ENCODE assay signal across 28 mouse cellular contexts in the genomic region with DNA sequence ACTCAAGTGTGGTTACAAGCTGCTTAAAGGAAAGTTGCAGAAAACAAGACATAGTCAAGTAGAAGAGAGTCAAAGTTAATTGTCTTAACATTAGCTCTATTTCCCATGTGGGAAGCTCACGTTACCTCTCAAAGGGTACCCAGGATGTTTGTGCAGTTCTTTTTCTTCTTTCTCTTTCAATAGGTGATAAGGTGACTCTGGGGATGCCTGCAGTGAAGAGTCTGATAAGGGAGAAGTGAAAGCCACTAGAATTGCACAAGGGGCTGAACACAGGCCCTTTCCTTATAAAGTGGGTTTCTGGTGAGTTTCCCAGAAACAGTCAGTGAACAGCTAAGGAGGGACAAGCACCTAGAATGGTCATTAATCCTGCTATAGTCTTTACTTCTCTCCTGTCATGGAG.
DNase-seq lines count a peak whose midpoint lies in the region; ATAC-seq and TF ChIP-seq lines count a peak whose summit lies in the region.
"Had no signal": no experiment of that assay in that cellular context is flagged by ENCODE, and none has a peak within 500 bp of the region (broad histone marks: within the 10 kb centered on the region; RNA-seq: fewer than 3 reads in every experiment).

No protein-coding gene starts in this region.

- H3ac ChIP-seq in C2C12 (ENCODE audit: control insufficient read depth, insufficient read length, low read depth) = no peak overlapping the region

- no peaks in the 10 kb centered on the region for H3K4me1 ChIP-seq in forebrain, postnatal 0 days (ENCODE audit: insufficient read depth)
- H3K4me1 ChIP-seq: embryonic facial prominence, embryonic 15.5 days; heart, embryonic 15.5 days; hindbrain, embryonic 10.5 days; hindbrain, embryonic 13.5 days had no signal

- no peaks in the 10 kb centered on the region for H3K9me3 ChIP-seq in forebrain, postnatal 0 days (ENCODE audit: low read length)
- H3K9me3 ChIP-seq: embryonic facial prominence, embryonic 12.5 days; embryonic facial prominence, embryonic 15.5 days; heart, embryonic 12.5 days; heart, embryonic 15.5 days; hindbrain, embryonic 10.5 days; hindbrain, embryonic 13.5 days had no signal

- no peak overlapping the region for H3K4me2 ChIP-seq in forebrain, postnatal 0 days (ENCODE audit: low read depth)
- H3K4me2 ChIP-seq: embryonic facial prominence, embryonic 12.5 days; embryonic facial prominence, embryonic 15.5 days; heart, embryonic 12.5 days; heart, embryonic 15.5 days; hindbrain, embryonic 13.5 days had no signal

- no peaks in the 10 kb centered on the region for H3K27me3 ChIP-seq in C2C12 (ENCODE audit: control insufficient read depth, insufficient read depth, insufficient read length)
- H3K27me3 ChIP-seq in splenic B cell, adult 2 months (ENCODE audit: control insufficient read depth, insufficient read depth, low read length, poor library complexity, severe bottlenecking) = no peaks in the 10 kb centered on the region
- no peaks in the 10 kb centered on the region for H3K27me3 ChIP-seq in forebrain, postnatal 0 days (ENCODE audit: insufficient read depth, low read length)
- H3K27me3 ChIP-seq: embryonic facial prominence, embryonic 12.5 days; embryonic facial prominence, embryonic 15.5 days; heart, embryonic 12.5 days; heart, embryonic 15.5 days; hindbrain, embryonic 13.5 days had no signal

- no peak overlapping the region for H3K4me3 ChIP-seq in C2C12 (ENCODE audit: insufficient read depth, poor library complexity, severe bottlenecking)
- H3K4me3 ChIP-seq in forebrain, postnatal 0 days (ENCODE audit: low read depth, low read length) = no peak overlapping the region
- H3K4me3 ChIP-seq: embryonic facial prominence, embryonic 12.5 days; embryonic facial prominence, embryonic 15.5 days; heart, embryonic 12.5 days; heart, embryonic 15.5 days; hindbrain, embryonic 10.5 days; hindbrain, embryonic 13.5 days had no signal

- WGBS in forebrain, postnatal 0 days = 74% methylated on average over 1 of the region's 1 CpGs

- no peaks in the 10 kb centered on the region for H3K79me3 ChIP-seq in C2C12 (ENCODE audit: low read depth)

- no peak overlapping the region for H3K27ac ChIP-seq in forebrain, postnatal 0 days (ENCODE audit: low read depth, low read length)
- H3K27ac ChIP-seq: embryonic facial prominence, embryonic 12.5 days; embryonic facial prominence, embryonic 15.5 days; heart, embryonic 15.5 days; hindbrain, embryonic 10.5 days; hindbrain, embryonic 13.5 days had no signal

- ATAC-seq in granulocyte monocyte progenitor cell, adult 5-6 weeks (replicated peaks; ENCODE audit: poor library complexity, severe bottlenecking) = peak; percentile 75
- ATAC-seq in megakaryocyte progenitor cell, adult 5-6 weeks (replicated peaks; ENCODE audit: poor library complexity) = peak; percentile 64
- ATAC-seq in forebrain, postnatal 0 days = no peak
- no peak for ATAC-seq in frontal cortex, adult (ENCODE audit: low TSS enrichment)
- ATAC-seq: CD4-positive, CD25-positive, alpha-beta regulatory T cell, adult 4 months; forebrain, embryonic 14.5 days; hindbrain, embryonic 16.5 days; inflammation-experienced regulatory T-cells, adult 6 months had no signal

- peak; percentile 23 for DNase-seq in splenic B cell, adult 2 months (ENCODE audit: low read depth, low spot score)
- no peak for DNase-seq in right cerebral cortex, adult 2 months (ENCODE audit: low spot score in 2 of 2)
- DNase-seq in forebrain, postnatal 0 days = no peak
- DNase-seq in thymus, postnatal 25 days = no peak
- DNase-seq: adrenal gland, adult 8-10 months; adrenal gland, postnatal 25 days; cerebellum, adult 11-12 months; cerebellum, adult 8-10 months; cerebellum, postnatal 10 days; cerebellum, postnatal 36 days; gastrocnemius, postnatal 10 days; gastrocnemius, postnatal 36 days; heart, postnatal 10 days; heart, postnatal 36 days had no signal

- H3K36me3 ChIP-seq in C2C12 (ENCODE audit: control insufficient read depth, insufficient read depth) = no peaks in the 10 kb centered on the region
- H3K36me3 ChIP-seq in splenic B cell, adult 2 months (ENCODE audit: control insufficient read depth, insufficient read depth, low read length, poor library complexity, severe bottlenecking) = no peaks in the 10 kb centered on the region
- no peaks in the 10 kb centered on the region for H3K36me3 ChIP-seq in forebrain, postnatal 0 days (ENCODE audit: insufficient read depth)
- H3K36me3 ChIP-seq: embryonic facial prominence, embryonic 12.5 days; embryonic facial prominence, embryonic 15.5 days; heart, embryonic 12.5 days; heart, embryonic 15.5 days; hindbrain, embryonic 10.5 days; hindbrain, embryonic 13.5 days had no signal

- no peaks in the 10 kb centered on the region for H3K79me2 ChIP-seq in C2C12 (ENCODE audit: control insufficient read depth, insufficient read depth)

- no peak for TF ChIP-seq CTCF in C2C12 (IDR thresholded peaks at IDR 0.05; ENCODE audit: control insufficient read depth, insufficient read depth, insufficient read length)
- TF ChIP-seq CTCF in forebrain, postnatal 0 days (IDR thresholded peaks at IDR 0.05; ENCODE audit: low read depth) = no peak

- no peak overlapping the region for H3K9ac ChIP-seq in forebrain, postnatal 0 days
- H3K9ac ChIP-seq: embryonic facial prominence, embryonic 12.5 days; embryonic facial prominence, embryonic 15.5 days; heart, embryonic 12.5 days; heart, embryonic 15.5 days; hindbrain, embryonic 13.5 days had no signal

TF ChIP-seq in C2C12, 6 proteins besides CTCF, POLR2A, EP300 and RAD21:
- TF ChIP-seq CEBPB (IDR thresholded peaks at IDR 0.05; ENCODE audit: low read depth) (peak; percentile 6), MYOG (IDR thresholded peaks at IDR 0.05; ENCODE audit: control insufficient read depth, extremely low read depth, insufficient read length) (no peak)
TF ChIP-seq in C2C12: peak in this region for 1.

Comparison
In these comparisons a context has a peak if more than half of its experiments do, and no peak if none do; other contexts are left out.
1. ATAC-seq: peak in granulocyte monocyte progenitor cell, adult 5-6 weeks (single experiment) and megakaryocyte progenitor cell, adult 5-6 weeks (single experiment); none in forebrain, postnatal 0 days (single experiment) and frontal cortex, adult (single experiment).